Mouse (Mus musculus) small intestine, adult 2 months (tissue): ENCODE measurements around the gene Eps15.

Source experiments
- CTCF ChIP-seq: fragments of 200-500 bp; IDR thresholded peaks from 2 replicates; pipeline ENCODE4 v1.5.1; 2012; ENCODE audit warnings: low read depth, mild to moderate bottlenecking, control low read depth, inconsistent platforms, low read length, moderate library complexity, mixed read lengths; ENCODE audit not compliant: insufficient replicate concordance, insufficient read length; ENCODE audit errors: extremely low read depth
- POLR2A ChIP-seq: fragments of 200-500 bp; IDR thresholded peaks from 2 replicates; pipeline ENCODE4 v1.6.1; 2012; ENCODE audit warnings: low read depth, mild to moderate bottlenecking, control low read depth, inconsistent platforms, low read length, moderate library complexity

DNA sequence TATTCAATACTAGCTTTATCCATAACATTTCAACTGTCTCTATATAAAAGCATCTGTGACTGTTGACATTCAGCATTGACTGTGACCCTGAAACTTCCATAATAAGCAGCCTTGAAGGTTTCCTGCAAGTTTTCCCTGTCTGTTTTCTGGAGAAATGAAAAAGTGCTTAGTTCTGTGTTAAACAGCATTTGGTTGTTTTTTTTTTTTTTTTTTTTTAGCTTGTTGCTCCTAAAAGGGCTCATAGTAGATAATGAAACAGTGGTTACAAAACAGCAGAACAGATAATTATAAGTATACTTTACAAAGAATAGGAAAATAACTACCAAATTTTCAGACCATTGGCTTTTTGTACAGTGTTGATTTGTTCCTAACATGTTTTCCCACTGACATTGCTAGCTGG is 14.6 kb downstream of the Eps15 start:
- no peak for TF ChIP-seq CTCF
- no peak for TF ChIP-seq POLR2A
